Mouse (Mus musculus) MEL (cell line): Measurements from ENCODE around the gene Cox7b. TPM values are rescaled to one million over a fixed set of nuclear protein-coding genes. Genes with fewer than 3 reads are reported as not detected.
A peak's percentile ranks its signal among the peaks of the same experiment; 100 is the strongest.

Experiments used
- DNase-seq: peaks from one replicate; pipeline ENCODE4 v3.0.0; 2011; ENCODE audit warnings: low read depth, low spot score
- H3K27ac ChIP-seq: 2 replicates; pipeline ENCODE4 v1.5.1; 2012; ENCODE audit warnings: low read depth, mild to moderate bottlenecking, control low read depth, low read length, moderate library complexity; ENCODE audit not compliant: control insufficient read depth
- H3K27me3 ChIP-seq, 2 experiments: fragments of 150-350 bp in 1 of 2; sonication (generic) in 1 of 2; 2 replicates each; pipeline ENCODE4 v1.6.1; 2012; ENCODE audit warnings: low read length in 2 of 2, mild to moderate bottlenecking in 2 of 2, improper control_type of control experiment in 1 of 2, moderate library complexity in 1 of 2; ENCODE audit not compliant: insufficient read depth in 2 of 2, control insufficient read depth in 1 of 2
- H3K36me3 ChIP-seq, 2 experiments: 2 replicates each; pipeline ENCODE4 v1.6.1; 2012 to 2014; ENCODE audit warnings: low read length in 2 of 2, improper control_type of control experiment in 1 of 2, inconsistent platforms in 1 of 2, mild to moderate bottlenecking in 1 of 2; ENCODE audit not compliant: insufficient read depth in 2 of 2, control insufficient read depth in 1 of 2
- H3K4me1 ChIP-seq, 2 experiments: fragments of 150-350 bp in 1 of 2; sonication (generic) in 1 of 2; 2 replicates each; pipeline ENCODE4 v1.6.1; 2012; ENCODE audit warnings: low read length in 2 of 2, improper control_type of control experiment in 1 of 2, mild to moderate bottlenecking in 1 of 2; ENCODE audit not compliant: insufficient read depth in 2 of 2, control insufficient read depth in 1 of 2
- H3K4me3 ChIP-seq, 2 experiments: fragments of 150-350 bp in 1 of 2; sonication (generic) in 1 of 2; 2 replicates each; pipeline ENCODE4 v1.5.1; 2012; ENCODE audit warnings: low read depth in 2 of 2, low read length in 2 of 2, mild to moderate bottlenecking in 2 of 2, moderate library complexity in 2 of 2, control low read depth in 1 of 2, improper control_type of control experiment in 1 of 2; ENCODE audit not compliant: control insufficient read depth in 1 of 2, insufficient read depth in 1 of 2
- H3K79me2 ChIP-seq: 2 replicates; pipeline ENCODE4 v1.6.1; 2012; ENCODE audit warnings: mild to moderate bottlenecking, low read length, moderate library complexity; ENCODE audit not compliant: control insufficient read depth, poor library complexity, insufficient read depth
- H3K9ac ChIP-seq: 2 replicates; pipeline ENCODE4 v1.6.1; 2012; ENCODE audit warnings: low read depth, mild to moderate bottlenecking, control low read depth, low read length, moderate library complexity; ENCODE audit not compliant: control insufficient read depth, poor library complexity, severe bottlenecking
- H3K9me3 ChIP-seq: fragments of 150-350 bp; sonication (generic); replicated peaks from 2 replicates; pipeline ENCODE4 v1.6.1; 2012; ENCODE audit warnings: mild to moderate bottlenecking, low read length, improper control_type of control experiment, moderate library complexity; ENCODE audit not compliant: insufficient read depth
- BHLHE40 ChIP-seq: IDR thresholded peaks from 2 replicates; pipeline ENCODE4 v1.6.1; 2012; ENCODE audit warnings: low read depth, mild to moderate bottlenecking, inconsistent platforms, low read length, improper control_type of control experiment, borderline replicate concordance
- CHD1 ChIP-seq: IDR thresholded peaks from 2 replicates; pipeline ENCODE4 v1.6.1; 2012; ENCODE audit warnings: low read depth, mild to moderate bottlenecking, inconsistent platforms, low read length, improper control_type of control experiment
- CHD2 ChIP-seq: IDR thresholded peaks from 2 replicates; pipeline ENCODE4 v1.6.1; 2011; ENCODE audit warnings: low read length, improper control_type of control experiment
- ELF1 ChIP-seq: IDR thresholded peaks from 2 replicates; pipeline ENCODE4 v1.6.1; 2014; ENCODE audit warnings: low read depth, mild to moderate bottlenecking, inconsistent platforms, low read length, improper control_type of control experiment, moderate library complexity
- ETS1 ChIP-seq: IDR thresholded peaks from 2 replicates; pipeline ENCODE4 v1.6.1; 2012; ENCODE audit warnings: low read depth, mild to moderate bottlenecking, inconsistent platforms, low read length, improper control_type of control experiment, moderate library complexity
- HCFC1 ChIP-seq: IDR thresholded peaks from 2 replicates; pipeline ENCODE4 v1.6.1; 2012; ENCODE audit warnings: low read depth, mild to moderate bottlenecking, inconsistent platforms, low read length, improper control_type of control experiment, moderate library complexity
- KAT2A ChIP-seq: conservative IDR thresholded peaks from 2 replicates; pipeline ENCODE4 v1.6.1; 2012; ENCODE audit warnings: low read depth, low read length, improper control_type of control experiment, inconsistent platforms
- MAFK ChIP-seq: IDR thresholded peaks from 2 replicates; pipeline ENCODE4 v1.6.1; 2011; ENCODE audit warnings: low read depth, mild to moderate bottlenecking, low read length, improper control_type of control experiment, borderline replicate concordance
- MAX ChIP-seq: IDR thresholded peaks from 2 replicates; pipeline ENCODE4 v1.6.1; 2011; ENCODE audit warnings: low read length, improper control_type of control experiment
- MXI1 ChIP-seq: IDR thresholded peaks from 2 replicates; pipeline ENCODE4 v1.6.1; 2011; ENCODE audit warnings: mild to moderate bottlenecking, low read depth, low read length, improper control_type of control experiment
- MYC ChIP-seq: IDR thresholded peaks from 2 replicates; pipeline ENCODE4 v1.6.1; 2011; ENCODE audit warnings: low read depth, mild to moderate bottlenecking, low read length, improper control_type of control experiment, moderate library complexity
- NELFE ChIP-seq: IDR thresholded peaks from 2 replicates; pipeline ENCODE4 v1.6.1; 2011; ENCODE audit warnings: low read depth, low read length, improper control_type of control experiment
- POLR2A ChIP-seq, 2 experiments: IDR thresholded peaks; 2 replicates each; pipeline ENCODE4 v1.6.1; 2011 to 2012; ENCODE audit warnings: low read length in 2 of 2, mild to moderate bottlenecking in 2 of 2, control low read depth in 1 of 2, improper control_type of control experiment in 1 of 2, low read depth in 1 of 2, moderate library complexity in 1 of 2; ENCODE audit not compliant: control insufficient read depth in 1 of 2, insufficient read depth in 1 of 2, poor library complexity in 1 of 2
- POLR2AphosphoS2 ChIP-seq: IDR thresholded peaks from 2 replicates; pipeline ENCODE4 v1.6.1; 2011; ENCODE audit warnings: low read length, improper control_type of control experiment
- POLR2AphosphoS5 ChIP-seq: IDR thresholded peaks from 2 replicates; pipeline ENCODE4 v1.6.1; 2012; ENCODE audit warnings: low read depth, borderline replicate concordance, mild to moderate bottlenecking, inconsistent platforms, low read length, moderate library complexity, mixed read lengths
- RCOR1 ChIP-seq: IDR thresholded peaks from 2 replicates; pipeline ENCODE4 v1.6.1; 2012; ENCODE audit warnings: low read depth, mild to moderate bottlenecking, inconsistent platforms, low read length, improper control_type of control experiment
- SIN3A ChIP-seq: IDR thresholded peaks from 2 replicates; pipeline ENCODE4 v1.6.1; 2012; ENCODE audit warnings: low read length, improper control_type of control experiment, inconsistent platforms
- SMC3 ChIP-seq: IDR thresholded peaks from 2 replicates; pipeline ENCODE4 v1.6.1; 2011; ENCODE audit warnings: low read depth, low read length, improper control_type of control experiment
- TAL1 ChIP-seq: IDR thresholded peaks from 2 replicates; pipeline ENCODE4 v1.6.1; 2012; ENCODE audit warnings: mild to moderate bottlenecking, inconsistent platforms, low read length, moderate library complexity, mixed read lengths
- TBP ChIP-seq: IDR thresholded peaks from 2 replicates; pipeline ENCODE4 v1.8.0; 2011; ENCODE audit warnings: low read depth, low read length, improper control_type of control experiment
- TCF12 ChIP-seq: IDR thresholded peaks from 2 replicates; pipeline ENCODE4 v1.6.1; 2014; ENCODE audit warnings: low read depth, mild to moderate bottlenecking, inconsistent platforms, low read length, improper control_type of control experiment, moderate library complexity
- USF1 ChIP-seq: IDR thresholded peaks from 2 replicates; pipeline ENCODE4 v1.6.1; 2014; ENCODE audit warnings: low read depth, mild to moderate bottlenecking, inconsistent platforms, low read length, improper control_type of control experiment, moderate library complexity
- ZMIZ1 ChIP-seq: IDR thresholded peaks from 2 replicates; pipeline ENCODE4 v1.6.1; 2012; ENCODE audit warnings: low read depth, mild to moderate bottlenecking, inconsistent platforms, low read length, improper control_type of control experiment, moderate library complexity
- polyA plus RNA-seq, 2 experiments: library from polyadenylated mRNA; stranded (reverse) in 1 of 2; unstranded in 1 of 2; fragments of >175 nt in 1 of 2; fragments of >200 nt in 1 of 2; gene quantifications; 2 replicates each; pipeline versions ENCODE4 v1.2.1 to v1.2.4; 2012; ENCODE audit warnings: low replicate concordance in 2 of 2, low read depth in 1 of 2; ENCODE audit not compliant: insufficient read length in 2 of 2, insufficient read depth in 1 of 2, missing spikeins in 1 of 2
- total RNA-seq: library from RNA; depleted of rRNA; stranded (reverse); fragments of 300-350 nt; gene quantifications from 2 replicates; pipeline ENCODE4 v1.2.3, GENCODE M21; 2012; rRNA removed

The Cox7b gene
- 245 and 268 TPM in 2 replicates for total RNA-seq
- polyA plus RNA-seq = 1,000 to 10,000 TPM in 1 of 2 experiments, 100 to 1,000 TPM in 1; 721 to 1,065 TPM

GRCm38 (mm10) chrX:106015571-106016322 lies at the start of gene Cox7b:
Gene Cox7b, plus strand, starts transcription at chrX:106015700.
- Histone ChIP-seq H3K27ac (peak within 1 kb of the TSS; percentile 96), H3K27me3 (no peaks in the 10 kb centered on the region), H3K9ac (peak within 1 kb of the TSS; percentile 86), H3K36me3 (peaks cover 9 to 19% of the 10 kb centered on the region in 2 experiments), H3K4me1 (peaks cover 3 to 6% of the 10 kb centered on the region in 2 experiments; a peak in 3 of 4 replicates), H3K4me3 (peak within 1 kb of the TSS; percentile 75 to 96), H3K79me2 (peaks cover 30% of the 10 kb centered on the region), H3K9me3 (no peaks in the 10 kb centered on the region)
- DNase-seq = peak; percentile 92
- TF ChIP-seq NELFE (peak; percentile 83), ETS1 (no peak), KAT2A (peak; percentile 71), MYC (peak; percentile 85), ZMIZ1 (peak; percentile 56; the same call in 1 of the 2 replicates), MXI1 (peak; percentile 88), MAX (0 out of 2 replicates have a peak, but pooled peaks have one; percentile 12), TAL1 (no peak), ELF1 (peak; percentile 82), CHD1 (0 out of 2 replicates have a peak, but pooled peaks have one; percentile 83), BHLHE40 (no peak), SMC3 (no peak), CHD2 (peak; percentile 95), POLR2AphosphoS5 (no peak), SIN3A (peak; percentile 78), USF1 (no peak), RCOR1 (no peak), MAFK (no peak), POLR2A (IDR thresholded peaks at IDR 0.05; ENCODE audit: control insufficient read depth in 1 of 2, insufficient read depth in 1 of 2, low read depth in 1 of 2, low read length in 2 of 2, poor library complexity in 1 of 2) (peak; percentile 49 to 88; a peak in 2 of 4 replicates), HCFC1 (peak; percentile 94), TCF12 (peak; percentile 56; the same call in 1 of the 2 replicates), TBP (peak; percentile 56), POLR2AphosphoS2 (peak; percentile 89)
